Mouse (Mus musculus) hindbrain, embryonic 12.5 days (tissue): ENCODE measurements around the gene Lcn11. TPM values are rescaled to one million over a fixed set of nuclear protein-coding genes. Genes with fewer than 3 reads are reported as not detected.
"Not testable (repeated sequence)": the region's sequence is repeated elsewhere in the genome, so short reads cannot be mapped to it uniquely, and the experiment has no call there.

Experiments used
- ATAC-seq: fragments of 200-750 bp; cut with Nextera tagmentation; 2 replicates; pipeline ENCODE4 v1.8.0; 2017; ENCODE audit warnings: moderate TSS enrichment; ENCODE audit not compliant: low FRiP score
- H3K27ac ChIP-seq: fragments of 300-500 bp; sonication (generic); 2 replicates; pipeline ENCODE4 v1.5.1; 2016; ENCODE audit warnings: mild to moderate bottlenecking
- H3K27me3 ChIP-seq: fragments of 300-500 bp; sonication (generic); 2 replicates; pipeline ENCODE4 v1.6.1; 2016; ENCODE audit warnings: mild to moderate bottlenecking
- H3K36me3 ChIP-seq: fragments of 300-500 bp; sonication (generic); 2 replicates; pipeline ENCODE4 v1.6.1; 2016; ENCODE audit warnings: mild to moderate bottlenecking
- H3K4me1 ChIP-seq: fragments of 300-500 bp; sonication (generic); 2 replicates; pipeline ENCODE4 v1.6.1; 2016
- H3K4me2 ChIP-seq: fragments of 300-500 bp; sonication (generic); replicated peaks from 2 replicates; pipeline ENCODE4 v1.6.1; 2016; ENCODE audit warnings: mild to moderate bottlenecking
- H3K4me3 ChIP-seq: fragments of 300-500 bp; sonication (generic); 2 replicates; pipeline ENCODE4 v1.5.1; 2016; ENCODE audit warnings: mild to moderate bottlenecking
- H3K9ac ChIP-seq: fragments of 300-500 bp; sonication (generic); 2 replicates; pipeline ENCODE4 v1.6.1; 2016; ENCODE audit warnings: mild to moderate bottlenecking, moderate library complexity
- H3K9me3 ChIP-seq: fragments of 300-500 bp; sonication (generic); replicated peaks from 2 replicates; pipeline ENCODE4 v1.6.1; 2016; ENCODE audit warnings: mild to moderate bottlenecking
- WGBS: fragments of 180-500 bp; shearing (Covaris S2); methylation state at CpG from one replicate; pipeline ENCODE4 v1.1.7; 2016; 5-methylcytosine and 5-hydroxymethylcytosine counted together
- polyA plus RNA-seq: library from polyadenylated mRNA; unstranded; fragments of >200 nt; fragmentation: Nextera tagmentation; extraction: Ambion mirVana; gene quantifications from 2 replicates; pipeline ENCODE4 v1.2.1, GENCODE M21; 2016

Gene Lcn11
- not detected in 2 replicates for polyA plus RNA-seq

GRCm38 (mm10) chr2:25776717-25777116 is at the start of gene Lcn11:
Gene Lcn11 (plus strand): TSS chr2:25777017.
- Histone ChIP-seq H3K9me3 (no peaks in the 10 kb centered on the region), H3K27me3 (no peaks in the 10 kb centered on the region), H3K4me1 (no peaks in the 10 kb centered on the region), H3K4me2 (no peak within 1 kb of the TSS), H3K9ac (no peak within 1 kb of the TSS), H3K36me3 (no peaks in the 10 kb centered on the region), H3K4me3 (no peak within 1 kb of the TSS), H3K27ac (no peak within 1 kb of the TSS)
- 89% methylated on average over 1 of the region's 1 CpGs for WGBS
- ATAC-seq = no peak

GRCm38 (mm10) chr2:25733199-25733930 is 43.5 kb upstream of the Lcn11 start:
- Histone ChIP-seq H3K27ac (no peak overlapping the region), H3K27me3 (no peaks in the 10 kb centered on the region), H3K36me3 (no peaks in the 10 kb centered on the region), H3K9me3 (no peaks in the 10 kb centered on the region), H3K4me3 (no peak overlapping the region), H3K4me1 (no peaks in the 10 kb centered on the region), H3K9ac (no peak overlapping the region), H3K4me2 (no peak overlapping the region)
- ATAC-seq = no peak
- WGBS = 63% methylated on average over 2 of the region's 2 CpGs

GRCm38 (mm10) chr2:25736709-25737108 is 40.1 kb upstream of the Lcn11 start, which contains the start of gene Obp2b:
Gene Obp2b (plus strand): TSS chr2:25737009.
- H3K27me3 ChIP-seq, ATAC-seq, H3K9me3 ChIP-seq, H3K4me3 ChIP-seq, H3K4me1 ChIP-seq, H3K36me3 ChIP-seq, H3K4me2 ChIP-seq, H3K27ac ChIP-seq, H3K9ac ChIP-seq: not testable (repeated sequence)
- WGBS = 84% methylated on average over 3 of the region's 3 CpGs

GRCm38 (mm10) chr2:25741671-25742070 is 35.1 kb upstream of the Lcn11 start:
- H3K9me3 ChIP-seq = no peaks in the 10 kb centered on the region
- ATAC-seq = no peak
- no peak overlapping the region for H3K4me2 ChIP-seq
- no peaks in the 10 kb centered on the region for H3K4me1 ChIP-seq
- H3K27ac ChIP-seq = no peak overlapping the region
- no peaks in the 10 kb centered on the region for H3K27me3 ChIP-seq
- no peaks in the 10 kb centered on the region for H3K36me3 ChIP-seq
- H3K9ac ChIP-seq = no peak overlapping the region
- H3K4me3 ChIP-seq = no peak overlapping the region
- WGBS = 77% methylated on average over 1 of the region's 1 CpGs

GRCm38 (mm10) chr2:25754201-25754600 is 22.6 kb upstream of the Lcn11 start:
- Histone ChIP-seq H3K4me2 (no peak overlapping the region), H3K9me3 (no peaks in the 10 kb centered on the region), H3K27ac (no peak overlapping the region), H3K4me1 (no peaks in the 10 kb centered on the region), H3K27me3 (no peaks in the 10 kb centered on the region), H3K9ac (no peak overlapping the region), H3K4me3 (no peak overlapping the region), H3K36me3 (no peaks in the 10 kb centered on the region)
- ATAC-seq = no peak
- WGBS = 91% methylated on average over 1 of the region's 1 CpGs

GRCm38 (mm10) chr2:25758064-25758625 is 18.7 kb upstream of the Lcn11 start:
- H3K27me3 ChIP-seq = no peaks in the 10 kb centered on the region
- no peak overlapping the region for H3K9ac ChIP-seq
- no peaks in the 10 kb centered on the region for H3K4me1 ChIP-seq
- no peak overlapping the region for H3K27ac ChIP-seq
- H3K36me3 ChIP-seq = no peaks in the 10 kb centered on the region
- 56% methylated on average over 4 of the region's 4 CpGs for WGBS
- no peak overlapping the region for H3K4me2 ChIP-seq
- no peaks in the 10 kb centered on the region for H3K9me3 ChIP-seq
- H3K4me3 ChIP-seq = no peak overlapping the region
- ATAC-seq = no peak

GRCm38 (mm10) chr2:25765269-25765668 is 11.5 kb upstream of the Lcn11 start, which contains the start of gene Lcn3:
Gene Lcn3 (plus strand): TSS chr2:25765569.
- Histone ChIP-seq H3K4me1 (no peaks in the 10 kb centered on the region), H3K4me2 (no peak within 1 kb of the TSS), H3K9me3 (no peaks in the 10 kb centered on the region), H3K27me3 (no peaks in the 10 kb centered on the region), H3K4me3 (no peak within 1 kb of the TSS), H3K36me3 (no peaks in the 10 kb centered on the region), H3K9ac (no peak within 1 kb of the TSS), H3K27ac (no peak within 1 kb of the TSS)
- no peak for ATAC-seq
- WGBS = 56% methylated on average over 2 of the region's 2 CpGs

- Histone ChIP-seq H3K36me3 (no peaks in the 10 kb centered on the region), H3K4me2 (no peak overlapping the region), H3K9me3 (no peaks in the 10 kb centered on the region), H3K4me3 (no peak overlapping the region), H3K27me3 (no peaks in the 10 kb centered on the region), H3K9ac (no peak overlapping the region), H3K4me1 (no peaks in the 10 kb centered on the region), H3K27ac (no peak overlapping the region)
- WGBS = 85% methylated on average over 4 of the region's 4 CpGs
- ATAC-seq = no peak
Measured at GRCm38 (mm10) chr2:25767764-25768163, 9.1 kb upstream of the Lcn11 start.

- H3K36me3 ChIP-seq = no peaks in the 10 kb centered on the region
- H3K27me3 ChIP-seq = no peaks in the 10 kb centered on the region
- 91% methylated on average over 2 of the region's 2 CpGs for WGBS
- no peak overlapping the region for H3K4me2 ChIP-seq
- ATAC-seq = no peak
- no peak overlapping the region for H3K27ac ChIP-seq
- no peaks in the 10 kb centered on the region for H3K9me3 ChIP-seq
- H3K4me3 ChIP-seq = no peak overlapping the region
- H3K4me1 ChIP-seq = no peaks in the 10 kb centered on the region
- no peak overlapping the region for H3K9ac ChIP-seq
Measured at GRCm38 (mm10) chr2:25773507-25773906, 3.3 kb upstream of the Lcn11 start.

GRCm38 (mm10) chr2:25774640-25775039 is 2.2 kb upstream of the Lcn11 start:
- Histone ChIP-seq H3K9me3 (no peaks in the 10 kb centered on the region), H3K4me2 (no peak overlapping the region), H3K36me3 (no peaks in the 10 kb centered on the region), H3K4me3 (no peak overlapping the region), H3K27ac (no peak overlapping the region), H3K27me3 (no peaks in the 10 kb centered on the region), H3K9ac (no peak overlapping the region), H3K4me1 (no peaks in the 10 kb centered on the region)
- 82% methylated on average over 2 of the region's 2 CpGs for WGBS
- ATAC-seq = no peak

- no peaks in the 10 kb centered on the region for H3K36me3 ChIP-seq
- WGBS = 80% methylated on average over 3 of the region's 3 CpGs
- no peak overlapping the region for H3K9ac ChIP-seq
- H3K9me3 ChIP-seq = no peaks in the 10 kb centered on the region
- no peak overlapping the region for H3K4me3 ChIP-seq
- no peak for ATAC-seq
- H3K27ac ChIP-seq = no peak overlapping the region
- H3K27me3 ChIP-seq = no peaks in the 10 kb centered on the region
- no peak overlapping the region for H3K4me2 ChIP-seq
- H3K4me1 ChIP-seq = no peaks in the 10 kb centered on the region
Measured at GRCm38 (mm10) chr2:25775991-25776390, 826 bp upstream of the Lcn11 start.

- Histone ChIP-seq H3K9me3 (no peaks in the 10 kb centered on the region), H3K27me3 (no peaks in the 10 kb centered on the region), H3K27ac (no peak overlapping the region), H3K9ac (no peak overlapping the region), H3K4me3 (no peak overlapping the region), H3K4me2 (no peak overlapping the region), H3K4me1 (no peaks in the 10 kb centered on the region), H3K36me3 (no peaks in the 10 kb centered on the region)
- no peak for ATAC-seq
- 91% methylated on average over 9 of the region's 9 CpGs for WGBS
Measured at GRCm38 (mm10) chr2:25779076-25779475, 2.3 kb downstream of the Lcn11 start.

- 65% methylated on average over 4 of the region's 4 CpGs for WGBS
- no peak overlapping the region for H3K9ac ChIP-seq
- ATAC-seq = no peak
- H3K27ac ChIP-seq = no peak overlapping the region
- no peaks in the 10 kb centered on the region for H3K27me3 ChIP-seq
- H3K4me2 ChIP-seq = no peak overlapping the region
- 0 out of 2 replicates have a peak, but pooled peaks cover 2% of the 10 kb centered on the region for H3K4me1 ChIP-seq
- H3K36me3 ChIP-seq = no peaks in the 10 kb centered on the region
- H3K9me3 ChIP-seq = no peaks in the 10 kb centered on the region
- H3K4me3 ChIP-seq = no peak overlapping the region
Measured at GRCm38 (mm10) chr2:25780921-25781320, 4.1 kb downstream of the Lcn11 start.
